Mouse (Mus musculus) midbrain, embryonic 16.5 days (tissue): ENCODE results near the gene B3galt6. TPM values are rescaled to one million over a fixed set of nuclear protein-coding genes. Genes with fewer than 3 reads are reported as not detected.

Source experiments
- ATAC-seq: fragments of 200-750 bp; cut with Nextera tagmentation; 2 replicates; pipeline ENCODE4 v1.8.0; 2017; ENCODE audit warnings: moderate TSS enrichment
- H3K27ac ChIP-seq: fragments of 300-500 bp; sonication (generic); 2 replicates; pipeline ENCODE4 v1.5.1; 2014; ENCODE audit warnings: mild to moderate bottlenecking, low read length, mixed read lengths
- H3K27me3 ChIP-seq: fragments of 300-500 bp; sonication (generic); 2 replicates; pipeline ENCODE4 v1.6.1; 2014; ENCODE audit warnings: low read depth, low read length, mixed read lengths; ENCODE audit not compliant: control insufficient read depth, insufficient read depth
- H3K36me3 ChIP-seq: fragments of 300-500 bp; sonication (generic); 2 replicates; pipeline ENCODE4 v1.6.1; 2014; ENCODE audit warnings: mild to moderate bottlenecking, low read length, moderate library complexity, mixed read lengths; ENCODE audit not compliant: control insufficient read depth, insufficient read depth
- H3K4me1 ChIP-seq: fragments of 300-500 bp; sonication (generic); 2 replicates; pipeline ENCODE4 v1.6.1; 2014; ENCODE audit warnings: mild to moderate bottlenecking, low read length, mixed read lengths; ENCODE audit not compliant: control insufficient read depth, insufficient read depth
- H3K4me2 ChIP-seq: fragments of 300-500 bp; sonication (generic); 2 replicates; pipeline ENCODE4 v1.6.1; 2014; ENCODE audit warnings: mild to moderate bottlenecking, low read length, mixed read lengths
- H3K4me3 ChIP-seq: fragments of 300-500 bp; sonication (generic); 2 replicates; pipeline ENCODE4 v1.5.1; 2014; ENCODE audit warnings: low read depth, mild to moderate bottlenecking, low read length, moderate library complexity, mixed read lengths
- H3K9ac ChIP-seq: fragments of 300-500 bp; sonication (generic); 2 replicates; pipeline ENCODE4 v1.6.1; 2014; ENCODE audit warnings: low read depth, low read length, mixed read lengths
- H3K9me3 ChIP-seq: fragments of 300-500 bp; sonication (generic); replicated peaks from 2 replicates; pipeline ENCODE4 v1.6.1; 2014; ENCODE audit warnings: mild to moderate bottlenecking, low read length, mixed read lengths; ENCODE audit not compliant: control insufficient read depth, poor library complexity, severe bottlenecking
- WGBS: fragments of 180-500 bp; shearing (Covaris S2); extraction: QIAGEN DNeasy Blood & Tissue Kit; methylation state at CpG from one replicate; pipeline ENCODE4 v1.1.7; 2014; 5-methylcytosine and 5-hydroxymethylcytosine counted together
- polyA plus RNA-seq: library from polyadenylated mRNA; unstranded; fragments of >200 nt; fragmentation: Nextera tagmentation; extraction: Ambion mirVana; gene quantifications from 2 replicates; pipeline ENCODE4 v1.2.1, GENCODE M21; 2015

The B3galt6 gene
- 37.8 and 41.0 TPM in 2 replicates for polyA plus RNA-seq

- H3K4me2 ChIP-seq = peak within 1 kb of the TSS; percentile 98
- H3K9me3 ChIP-seq = no peaks in the 10 kb centered on the region
- no peaks in the 10 kb centered on the region for H3K27me3 ChIP-seq
- peak within 1 kb of the TSS; percentile 78 for H3K9ac ChIP-seq
- peak within 1 kb of the TSS; percentile 76 for H3K4me3 ChIP-seq
- peaks cover 3% of the 10 kb centered on the region; the same call in 1 of the 2 replicates for H3K36me3 ChIP-seq
- H3K4me1 ChIP-seq = peaks cover 30% of the 10 kb centered on the region
- ATAC-seq = peak; percentile 90
- peak within 1 kb of the TSS; percentile 95 for H3K27ac ChIP-seq
- WGBS = 0% methylated on average over 85 of the region's 99 CpGs
Measured at GRCm38 (mm10) chr4:155992241-155992905, at the start of gene B3galt6, which contains the start of gene Sdf4. Gene B3galt6, minus strand, starts transcription at chr4:155992649. Gene Sdf4, plus strand, starts transcription at chr4:155992872.

DNA sequence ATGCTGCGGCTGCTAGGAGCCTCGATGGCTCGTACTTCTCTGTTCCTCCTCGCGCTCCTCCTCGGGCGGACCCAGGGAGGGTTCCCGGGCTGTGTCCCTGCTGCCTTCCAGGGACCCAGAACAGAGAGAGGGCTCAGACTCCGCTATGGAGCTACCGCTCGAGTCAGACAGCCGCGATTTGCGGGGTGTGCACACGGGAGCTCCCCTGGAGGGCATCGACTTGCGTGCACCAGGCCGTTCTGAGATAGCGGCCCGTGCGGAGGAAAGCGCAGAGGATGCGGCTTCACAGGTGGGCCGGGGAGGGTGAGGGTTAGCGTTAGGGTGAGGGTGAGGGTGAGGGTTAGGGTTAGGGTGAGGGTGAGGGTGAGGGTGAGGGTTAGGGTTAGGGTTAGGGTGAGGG lies 42.5 kb upstream of the B3galt6 start:
- WGBS = 6% methylated on average over 25 of the region's 25 CpGs
- peak overlapping the region; percentile 41 for H3K9ac ChIP-seq

GRCm38 (mm10) chr4:156034301-156034700 lies 41.9 kb upstream of the B3galt6 start:
- no peak overlapping the region for H3K4me3 ChIP-seq
- ATAC-seq = no peak
- H3K9ac ChIP-seq = no peak overlapping the region
- no peak overlapping the region for H3K4me2 ChIP-seq
- H3K36me3 ChIP-seq = no peaks in the 10 kb centered on the region
- 47% methylated on average over 4 of the region's 4 CpGs for WGBS
- H3K27ac ChIP-seq = no peak overlapping the region
- no peaks in the 10 kb centered on the region for H3K9me3 ChIP-seq
- H3K27me3 ChIP-seq = peaks cover 21% of the 10 kb centered on the region
- peaks cover 29% of the 10 kb centered on the region for H3K4me1 ChIP-seq

More for the DNA sequence above, 42.5 kb upstream of the B3galt6 start:
- H3K27me3 ChIP-seq = peaks cover 21% of the 10 kb centered on the region
- peak overlapping the region; percentile 24 for H3K4me3 ChIP-seq
- H3K4me1 ChIP-seq = peaks cover 29% of the 10 kb centered on the region
- H3K27ac ChIP-seq = no peak overlapping the region
- no peak for ATAC-seq
- no peaks in the 10 kb centered on the region for H3K9me3 ChIP-seq
- peak overlapping the region; percentile 54 for H3K4me2 ChIP-seq
- H3K36me3 ChIP-seq = no peaks in the 10 kb centered on the region

DNA sequence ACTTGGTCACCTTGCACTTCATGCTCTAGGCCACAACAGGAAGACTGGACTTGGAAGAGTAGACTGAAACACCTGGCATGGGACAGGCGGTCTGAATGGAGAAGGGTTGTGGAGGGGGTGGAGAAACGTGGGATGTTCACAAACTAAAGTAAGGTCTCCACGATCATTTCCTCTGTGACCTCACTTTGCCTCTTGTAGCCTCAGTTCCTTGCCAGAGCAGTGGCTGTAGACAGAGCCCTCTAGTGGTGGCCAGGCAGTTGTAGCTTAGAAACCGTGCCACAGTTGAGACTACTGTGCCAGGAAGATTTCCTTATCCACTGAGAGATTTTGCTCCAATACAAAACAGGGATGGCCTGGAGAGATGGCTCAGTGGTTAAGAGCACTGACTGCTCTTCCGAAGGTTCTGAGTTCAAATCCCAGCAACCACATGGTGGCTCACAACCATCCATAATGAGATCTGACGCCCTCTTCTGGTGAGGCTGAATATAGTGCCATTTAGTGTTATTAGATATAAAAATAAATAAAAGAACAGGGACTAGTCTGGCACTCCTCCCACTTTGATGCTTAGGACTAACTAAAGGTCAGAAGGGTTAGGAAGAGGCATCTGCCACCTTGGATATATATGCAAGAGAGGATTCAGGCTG lies 41.1 kb upstream of the B3galt6 start:
- Histone ChIP-seq H3K4me1 (peaks cover 29% of the 10 kb centered on the region), H3K9me3 (no peaks in the 10 kb centered on the region), H3K27ac (no peak overlapping the region), H3K36me3 (no peaks in the 10 kb centered on the region), H3K9ac (no peak overlapping the region), H3K4me2 (no peak overlapping the region), H3K4me3 (no peak overlapping the region), H3K27me3 (peaks cover 21% of the 10 kb centered on the region)
- 46% methylated on average over 6 of the region's 6 CpGs for WGBS
- ATAC-seq = no peak

DNA sequence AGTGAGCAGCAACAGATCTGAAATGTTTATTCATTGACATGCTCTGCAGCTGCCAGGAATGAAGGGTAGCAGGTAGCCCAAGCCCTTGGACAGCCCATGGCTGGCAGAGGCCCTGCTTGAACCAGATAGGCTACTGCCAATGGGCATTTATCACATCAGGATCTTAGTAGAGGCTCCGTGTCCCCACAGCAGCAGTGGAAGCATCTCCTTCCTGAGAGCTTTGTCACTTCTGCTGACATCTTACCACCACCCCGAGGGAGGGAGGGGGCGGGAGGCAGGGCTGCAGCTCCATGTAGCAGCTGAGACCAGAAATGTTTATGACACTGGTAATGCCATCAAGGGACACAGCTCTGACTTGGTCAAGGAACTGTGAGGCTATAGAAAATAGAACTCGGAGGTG lies 40.4 kb upstream of the B3galt6 start:
- ATAC-seq = no peak

DNA sequence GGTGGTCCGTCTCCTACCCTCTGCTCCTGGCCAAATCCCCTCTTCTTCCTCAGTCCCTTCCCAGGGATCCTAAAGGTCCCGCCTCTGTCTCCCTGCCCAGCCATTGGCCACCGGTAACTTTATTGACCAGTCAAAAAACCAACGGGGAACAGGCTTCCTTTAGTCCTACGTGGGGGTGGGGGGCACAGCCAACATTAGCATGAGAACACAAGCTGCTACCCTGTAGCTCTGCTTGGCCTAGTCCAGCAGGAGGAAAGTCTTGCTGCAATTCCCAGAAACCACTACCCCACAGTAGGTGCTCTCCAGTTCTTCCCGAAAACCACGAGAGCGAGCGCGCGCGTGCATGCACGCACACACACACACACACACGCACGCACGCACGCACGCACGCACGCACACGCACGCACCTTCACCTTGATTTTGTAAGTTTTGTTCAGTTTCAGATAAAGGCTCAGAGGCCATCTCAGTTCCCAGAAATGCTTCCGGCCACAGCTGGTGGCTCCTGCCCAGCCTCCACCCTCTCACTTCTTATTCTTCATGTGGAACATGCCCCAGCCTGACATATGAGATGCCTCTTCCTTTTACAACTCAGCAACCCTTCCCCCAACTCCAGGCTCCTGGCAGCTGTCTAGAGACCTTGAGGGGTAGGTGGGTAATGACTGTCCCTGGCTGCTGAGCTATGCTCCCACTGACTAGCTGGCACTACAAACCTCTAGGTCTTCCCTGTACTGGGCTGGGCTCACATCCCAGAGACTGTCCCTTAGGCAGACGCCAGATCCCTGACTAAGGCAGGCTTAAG lies 39.3 kb upstream of the B3galt6 start:
- Histone ChIP-seq H3K4me3 (peak overlapping the region; percentile 60), H3K4me1 (peaks cover 29% of the 10 kb centered on the region), H3K27ac (peak overlapping the region; percentile 84), H3K27me3 (peaks cover 21% of the 10 kb centered on the region), H3K4me2 (peak overlapping the region; percentile 71), H3K9me3 (no peaks in the 10 kb centered on the region), H3K9ac (peak overlapping the region; percentile 83), H3K36me3 (peaks cover 8% of the 10 kb centered on the region; the same call in 1 of the 2 replicates)
- peak; percentile 94 for ATAC-seq
- WGBS = 3% methylated on average over 24 of the region's 24 CpGs

More for the DNA sequence above, 40.4 kb upstream of the B3galt6 start:
- Histone ChIP-seq H3K27ac (peak overlapping the region; percentile 84; the same call in 1 of the 2 replicates), H3K4me3 (no peak overlapping the region), H3K4me2 (no peak overlapping the region), H3K36me3 (peaks cover 4% of the 10 kb centered on the region; the same call in 1 of the 2 replicates), H3K27me3 (peaks cover 21% of the 10 kb centered on the region), H3K9me3 (no peaks in the 10 kb centered on the region), H3K9ac (no peak overlapping the region), H3K4me1 (peaks cover 29% of the 10 kb centered on the region)
- WGBS = 91% methylated on average over 4 of the region's 4 CpGs

GRCm38 (mm10) chr4:156031255-156031592 lies 38.8 kb upstream of the B3galt6 start:
- H3K4me1 ChIP-seq = peaks cover 29% of the 10 kb centered on the region
- ATAC-seq = peak; percentile 16; the same call in 1 of the 2 replicates
- H3K9ac ChIP-seq = peak overlapping the region; percentile 83
- H3K27me3 ChIP-seq = peaks cover 19% of the 10 kb centered on the region
- H3K27ac ChIP-seq = peak overlapping the region; percentile 84
- peak overlapping the region; percentile 60 for H3K4me3 ChIP-seq
- H3K36me3 ChIP-seq = peaks cover 8% of the 10 kb centered on the region; the same call in 1 of the 2 replicates
- peak overlapping the region; percentile 71 for H3K4me2 ChIP-seq
- 2% methylated on average over 7 of the region's 7 CpGs for WGBS
- no peaks in the 10 kb centered on the region for H3K9me3 ChIP-seq

GRCm38 (mm10) chr4:156030651-156031118 lies 38.2 kb upstream of the B3galt6 start:
- peak overlapping the region; percentile 83 for H3K9ac ChIP-seq
- H3K4me1 ChIP-seq = peaks cover 29% of the 10 kb centered on the region
- peak overlapping the region; percentile 84 for H3K27ac ChIP-seq
- H3K27me3 ChIP-seq = peaks cover 14% of the 10 kb centered on the region
- ATAC-seq = peak; percentile 23
- H3K4me3 ChIP-seq = peak overlapping the region; percentile 60
- peaks cover 8% of the 10 kb centered on the region; the same call in 1 of the 2 replicates for H3K36me3 ChIP-seq
- H3K9me3 ChIP-seq = no peaks in the 10 kb centered on the region
- WGBS = 50% methylated on average over 9 of the region's 9 CpGs
- peak overlapping the region; percentile 71 for H3K4me2 ChIP-seq
